Mouse (Mus musculus) neutrophil, adult 5-6 weeks (primary cell): ENCODE data around the gene Atp6v1e1. TPM values are rescaled to one million over a fixed set of nuclear protein-coding genes. Genes with fewer than 3 reads are reported as not detected.
"Not testable (repeated sequence)": the region's sequence is repeated elsewhere in the genome, so short reads cannot be mapped to it uniquely, and the experiment has no call there.

Source experiments
- ATAC-seq: fragments of 151-379, 151-347 bp; 2 replicates; pipeline ENCODE4 v1.8.0; 2017; ENCODE audit warnings: mild to moderate bottlenecking, moderate TSS enrichment; ENCODE audit not compliant: insufficient number of reproducible peaks, poor library complexity, low FRiP score, severe bottlenecking; ENCODE audit errors: extremely low read depth
- total RNA-seq: library from RNA; stranded (forward); fragments of 200-1000 nt; gene quantifications from 2 replicates; pipeline ENCODE4 v1.2.3, GENCODE M21; 2017

Atp6v1e1 gene
- 160 and 192 TPM in 2 replicates for total RNA-seq

DNA sequence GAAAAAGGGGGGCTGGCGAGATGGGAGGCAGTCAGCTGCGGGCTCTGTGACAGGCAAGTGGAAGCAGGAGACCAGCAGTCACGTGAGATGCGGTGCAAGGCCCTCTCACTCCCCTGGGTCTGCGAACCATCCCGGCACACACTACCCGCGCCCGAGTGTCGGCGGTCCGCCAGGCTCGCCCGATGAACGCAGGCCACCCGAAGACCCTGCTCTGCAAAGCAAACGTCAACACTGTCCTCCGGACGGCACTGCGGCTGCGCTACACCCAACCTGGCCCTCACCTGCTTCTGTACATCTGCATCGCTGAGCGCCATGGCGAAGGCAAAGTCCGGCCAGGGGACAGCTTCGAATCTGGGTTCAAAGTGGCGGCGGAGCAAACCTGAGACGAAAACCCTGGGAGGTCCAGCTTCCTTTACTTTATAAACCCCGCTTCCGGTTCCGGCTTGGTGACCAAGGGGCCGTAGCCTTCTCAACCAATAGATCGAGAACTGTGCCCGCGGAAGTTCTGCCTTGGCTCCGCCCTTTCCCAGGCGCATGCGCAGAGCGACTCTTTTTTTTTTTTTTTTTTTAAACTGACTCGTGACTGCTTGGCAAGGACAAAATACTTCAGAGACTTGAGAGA lies at the start of gene Atp6v1e1:
Gene Atp6v1e1 (minus strand): TSS at position 487 of the 622 bp plus-strand sequence.
- ATAC-seq = peak; percentile 99

DNA sequence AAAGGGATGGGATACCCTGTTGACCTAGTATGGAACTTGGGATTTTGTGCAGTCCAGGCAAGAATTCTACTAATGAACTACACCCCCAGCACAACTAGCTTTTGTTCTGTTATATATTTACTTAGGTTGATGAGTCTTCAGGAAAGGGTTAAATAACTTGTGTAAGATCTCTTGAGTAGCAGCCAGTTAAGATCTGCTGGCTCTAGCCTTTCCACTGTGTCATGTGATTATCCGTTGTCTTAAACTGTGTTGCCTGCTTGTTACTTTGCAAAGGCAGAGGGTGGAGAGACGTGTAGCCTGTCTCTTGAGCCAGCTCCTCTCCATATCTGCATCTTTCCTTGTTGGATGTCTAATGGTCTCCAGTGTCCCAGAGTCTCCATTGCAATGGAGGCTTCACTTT lies 48.7 kb upstream of the Atp6v1e1 start:
- ATAC-seq = no peak

DNA sequence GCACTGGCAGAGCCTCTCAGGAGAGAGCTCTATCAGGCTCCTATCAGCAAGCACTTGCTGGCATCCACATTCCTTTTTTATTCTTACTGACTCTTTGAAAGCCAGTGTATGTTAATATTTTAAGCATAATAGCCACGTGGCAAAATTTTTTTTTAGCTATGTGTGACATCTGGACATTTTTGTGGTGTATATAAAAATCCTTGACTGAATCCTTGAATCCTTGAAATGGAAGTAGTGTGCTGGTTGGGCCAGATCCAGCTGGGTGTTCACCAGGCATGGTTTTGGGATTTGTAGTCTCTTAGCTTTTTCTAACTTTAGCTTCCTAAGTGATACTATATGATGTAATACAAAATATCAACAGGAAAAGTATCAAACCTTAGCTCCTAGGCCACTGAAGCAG lies 46.2 kb upstream of the Atp6v1e1 start:
- ATAC-seq = no peak

- no peak for ATAC-seq
These were observed 43.6 kb upstream of the Atp6v1e1 start for GRCm38 (mm10) chr6:120866051-120866814.

DNA sequence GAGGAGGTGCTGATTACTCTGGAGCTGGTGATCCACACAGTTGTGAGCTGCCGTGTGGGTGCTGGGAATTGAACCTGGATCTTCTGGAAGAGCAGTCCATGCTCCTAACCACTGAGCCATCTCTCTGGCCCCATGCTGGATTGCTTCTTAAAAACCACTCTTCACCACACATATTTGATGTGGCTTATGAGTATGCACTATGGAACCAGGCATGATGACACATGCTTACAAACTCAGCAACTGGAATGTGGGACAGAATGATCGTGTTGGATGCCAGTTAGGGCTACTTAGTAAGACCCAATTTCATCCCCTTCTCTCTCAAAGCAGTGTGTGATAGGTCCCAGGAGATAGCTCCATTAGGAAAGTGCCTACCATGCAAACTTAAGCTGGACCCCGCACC lies 37.5 kb upstream of the Atp6v1e1 start:
- ATAC-seq = no peak

GRCm38 (mm10) chr6:120858217-120858711 lies 35.7 kb upstream of the Atp6v1e1 start:
- no peak for ATAC-seq

DNA sequence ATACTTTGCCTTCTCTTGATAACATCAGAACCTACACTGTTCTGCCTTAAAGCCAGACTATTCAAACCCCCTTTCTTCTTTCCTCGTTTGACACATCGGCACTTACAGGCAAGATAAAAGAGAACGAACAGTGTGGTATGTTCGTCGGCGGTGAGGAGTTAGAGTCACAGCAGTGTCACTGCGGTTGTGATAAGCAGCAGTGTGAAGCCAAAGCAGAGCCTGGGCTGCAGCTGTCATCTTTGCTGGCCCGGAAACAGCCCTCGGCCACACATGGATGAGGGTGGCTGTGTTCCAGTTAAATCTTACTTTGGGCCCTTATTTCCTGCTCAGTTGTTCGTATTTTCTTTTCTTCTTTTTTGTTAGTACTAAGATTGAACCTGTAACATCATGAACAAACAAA lies 31.8 kb upstream of the Atp6v1e1 start:
- ATAC-seq = no peak

DNA sequence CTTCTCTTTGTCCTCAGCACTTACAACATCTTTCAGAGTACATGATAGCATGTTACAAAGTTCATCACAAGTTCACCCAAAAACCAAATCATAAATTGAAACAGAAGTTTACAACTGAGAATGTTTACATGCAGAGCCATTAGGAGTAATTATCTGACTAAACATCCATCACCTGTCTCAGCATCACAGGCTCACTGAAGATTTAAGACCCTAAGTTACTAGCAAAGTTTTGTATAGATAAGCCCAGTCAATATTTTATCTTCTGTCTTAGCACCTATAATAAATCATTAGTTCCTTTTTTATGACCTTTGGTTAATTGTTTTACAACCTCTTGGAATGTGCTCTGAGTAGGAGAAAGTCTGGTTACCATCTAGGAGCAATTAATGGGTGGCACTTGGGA lies 28.1 kb upstream of the Atp6v1e1 start:
- not testable (repeated sequence) for ATAC-seq

DNA sequence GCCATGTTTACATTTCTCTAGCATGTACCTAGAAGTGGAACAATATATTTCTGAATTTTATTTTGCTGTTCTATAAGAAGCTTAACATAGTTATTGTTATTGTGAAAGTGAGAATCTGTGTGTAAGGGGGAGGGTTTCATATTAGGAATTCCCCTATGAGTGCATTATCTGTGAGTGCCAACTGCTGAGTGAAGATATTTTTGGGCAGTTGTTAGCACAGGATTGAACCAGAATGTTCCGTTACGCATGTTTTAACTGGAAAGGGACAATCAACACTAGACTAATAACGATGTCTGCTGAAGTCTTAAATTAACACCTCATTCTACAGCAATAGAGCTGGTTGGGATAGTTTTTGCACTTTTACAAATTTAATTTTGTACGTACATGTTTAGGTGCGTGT lies 19.2 kb upstream of the Atp6v1e1 start:
- ATAC-seq = no peak

GRCm38 (mm10) chr6:120840258-120840657 lies 17.7 kb upstream of the Atp6v1e1 start:
- ATAC-seq = no peak

DNA sequence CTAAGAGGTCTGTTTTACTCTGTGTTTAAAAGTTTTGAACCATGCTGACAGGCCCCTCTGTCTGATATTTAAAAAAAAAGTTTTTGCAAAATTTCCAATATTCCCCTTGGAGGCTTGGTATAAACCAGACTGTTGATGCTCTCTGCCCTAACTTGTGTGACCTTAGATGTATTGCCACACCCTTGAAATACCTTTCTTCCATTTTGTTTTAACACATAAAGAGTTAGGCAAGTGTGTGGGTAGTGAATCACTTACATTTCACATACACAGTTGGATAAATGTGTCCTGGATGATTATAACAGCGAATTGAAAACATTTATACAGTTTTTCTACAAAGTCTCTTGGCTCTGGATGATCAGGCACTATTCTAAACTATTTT lies 14.5 kb upstream of the Atp6v1e1 start:
- no peak for ATAC-seq

- ATAC-seq = peak; percentile 3; the same call in 1 of the 2 replicates
These were observed 14.0 kb upstream of the Atp6v1e1 start for GRCm38 (mm10) chr6:120836389-120837151.

DNA sequence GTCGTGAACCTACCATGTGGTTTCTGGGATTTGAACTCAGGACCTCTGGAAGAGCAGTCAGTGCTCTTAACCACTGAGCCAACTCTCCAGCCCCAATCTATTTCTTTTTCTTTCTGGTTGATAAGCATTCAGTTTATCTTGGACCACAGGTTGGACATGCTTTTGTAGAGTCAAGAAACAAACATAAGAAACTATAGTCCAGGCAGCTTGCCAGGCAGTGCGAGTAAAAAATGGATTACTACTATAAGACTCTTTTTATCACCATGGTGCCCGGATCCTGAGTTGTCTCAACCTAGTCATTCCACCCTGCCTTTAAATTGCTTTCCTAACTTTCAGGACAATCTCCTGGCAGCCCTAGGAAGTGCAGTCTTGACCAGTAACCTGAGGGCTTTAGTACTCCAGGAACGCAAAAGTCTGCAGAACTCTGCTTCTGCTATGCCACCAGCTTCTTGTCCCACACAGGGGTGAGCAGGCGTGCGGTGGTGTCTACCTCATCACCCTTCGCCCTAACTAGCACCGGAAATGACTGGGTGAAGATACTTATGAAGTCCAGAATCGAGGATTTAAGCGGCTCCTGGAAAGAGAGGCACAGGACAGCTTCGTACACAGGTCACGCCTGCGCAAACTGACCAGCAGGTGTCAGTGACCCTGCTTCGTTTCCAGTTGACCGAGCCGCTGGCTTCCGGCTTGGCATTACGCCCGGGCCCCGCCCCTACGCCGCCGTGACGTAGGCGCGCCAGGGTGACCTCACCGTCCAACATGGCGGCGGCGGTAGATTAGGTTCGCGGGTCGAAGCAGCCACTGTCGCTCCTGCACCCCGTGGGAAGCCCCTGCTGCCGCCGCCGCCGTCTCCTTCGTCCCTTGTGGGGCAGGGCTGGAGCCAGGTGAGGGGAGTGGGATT lies 13.1 kb upstream of the Atp6v1e1 start, which contains the start of gene Bcl2l13:
Gene Bcl2l13 (plus strand): TSS at position 739 of the 901 bp plus-strand sequence.
- ATAC-seq = peak; percentile 96

DNA sequence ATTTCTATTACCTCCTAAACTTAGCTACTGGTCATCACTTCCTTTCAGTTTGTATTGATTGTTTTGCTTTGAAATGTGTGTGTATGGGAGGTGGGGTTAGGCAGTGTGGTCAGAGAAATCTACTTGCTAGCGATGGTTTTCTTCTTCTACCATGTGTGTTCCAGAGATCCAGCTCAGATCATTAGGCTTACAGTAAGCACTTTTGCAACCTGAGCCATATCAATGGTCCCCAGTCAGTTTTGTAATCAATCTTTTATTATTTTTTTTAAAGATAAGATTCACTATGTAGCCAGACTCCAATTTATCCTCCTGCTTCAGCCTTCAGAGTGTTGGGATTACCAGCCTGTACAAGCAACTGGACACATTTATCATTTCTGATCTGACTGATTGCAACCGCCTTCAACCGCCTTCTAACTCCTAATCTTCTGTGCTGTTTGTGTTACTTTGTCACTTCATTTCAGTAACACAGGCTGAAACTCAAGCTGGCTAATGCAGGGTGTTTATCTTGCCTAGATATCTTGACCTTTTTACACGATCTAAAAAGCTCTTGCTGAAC lies 12.3 kb upstream of the Atp6v1e1 start:
- ATAC-seq = no peak

GRCm38 (mm10) chr6:120832097-120832496 lies 9.5 kb upstream of the Atp6v1e1 start:
- no peak for ATAC-seq

DNA sequence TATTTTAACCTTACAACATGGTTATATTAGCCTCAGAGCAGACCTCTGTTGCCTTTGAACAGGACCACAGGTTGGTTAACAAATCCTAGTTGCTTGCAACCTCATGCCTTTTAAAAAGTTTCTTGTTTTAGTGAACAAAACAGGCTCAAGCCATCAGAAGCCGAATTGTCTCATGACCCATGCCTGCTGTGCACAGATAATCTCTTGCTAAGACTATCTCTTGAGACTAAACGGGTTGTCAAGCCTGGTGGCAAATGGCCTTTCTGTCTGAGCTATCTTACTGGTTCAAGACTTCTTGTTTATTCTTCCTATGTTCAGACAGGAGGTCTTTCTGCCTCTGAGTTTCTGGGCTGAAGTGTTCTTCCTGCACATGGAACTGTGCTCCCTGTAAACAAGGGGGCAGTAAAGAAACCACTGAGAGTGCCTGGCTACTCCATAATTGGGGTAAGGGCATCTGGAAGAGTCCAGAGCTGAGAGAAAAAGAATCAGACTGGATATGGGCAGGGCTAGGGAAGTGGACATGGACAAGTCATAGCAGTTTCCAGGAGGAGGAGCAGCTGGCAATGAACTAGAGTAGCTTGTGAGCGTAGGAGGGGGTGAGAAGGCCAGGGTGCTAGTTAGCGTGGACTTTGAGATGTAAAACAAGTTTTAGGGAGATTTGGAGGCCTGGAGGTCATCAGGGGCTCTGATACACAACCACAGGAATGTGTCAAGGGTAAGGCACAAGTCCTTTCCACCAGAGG lies 8.4 kb upstream of the Atp6v1e1 start:
- no peak for ATAC-seq

DNA sequence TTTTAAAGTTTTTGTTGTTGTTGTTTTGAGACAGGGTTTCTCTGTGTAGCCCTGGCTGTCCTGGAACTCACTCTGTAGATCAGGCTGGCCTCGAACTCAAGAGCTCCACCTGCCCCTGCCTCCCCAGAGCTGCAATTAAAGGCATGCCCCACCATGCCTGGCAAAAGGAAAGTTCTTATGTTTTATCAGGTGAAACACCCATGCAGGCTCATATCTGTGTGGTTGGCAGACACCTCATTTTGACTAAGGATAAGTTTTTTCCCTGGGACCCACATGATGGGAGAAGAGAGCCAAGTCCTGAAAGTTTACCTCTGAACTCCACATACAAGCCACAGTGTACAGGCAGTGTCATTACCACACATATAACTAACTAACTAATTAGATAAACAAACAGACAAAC lies 7.5 kb upstream of the Atp6v1e1 start:
- ATAC-seq = no peak
